ENCODE assay signal across 8 mouse cellular contexts in genomic region chr12:117560450-117560849, GRCm38 (mm10). TPM values are rescaled to one million over a fixed set of nuclear protein-coding genes. Genes with fewer than 3 reads are reported as not detected.
DNase-seq lines count a peak whose midpoint lies in the region; ATAC-seq lines count a peak whose summit lies in the region.

No protein-coding gene starts in this region.

- no peaks in the 10 kb centered on the region for H3K36me3 ChIP-seq in kidney, embryonic 14.5 days (ENCODE audit: control insufficient read depth, insufficient read depth, low read length)
- H3K36me3 ChIP-seq in forebrain, embryonic 16.5 days (ENCODE audit: control insufficient read depth, insufficient read depth), result no peaks in the 10 kb centered on the region

- 0 out of 2 replicates have a peak, but pooled peaks have one; percentile 12 for ATAC-seq in kidney, embryonic 14.5 days (ENCODE audit: low FRiP score, low TSS enrichment)
- no peak for ATAC-seq in forebrain, embryonic 16.5 days

- peak; percentile 35 to 53 for DNase-seq in adrenal gland, adult (ENCODE audit: inconsistent age in 2 of 2, low spot score in 1 of 2)
- no peak for DNase-seq in adrenal gland, postnatal 25 days
- peak; percentile 7 for DNase-seq in adrenal gland, adult 8-10 months
- peak; percentile 38 for DNase-seq in lung, postnatal 10 days
- DNase-seq in urinary bladder, postnatal 10 days (ENCODE audit: low spot score), result no peak
- no peak for DNase-seq in embryo, embryonic 10 days (ENCODE audit: low spot score)

- H3K27ac ChIP-seq in kidney, embryonic 14.5 days (ENCODE audit: low read depth, low read length), result no peak overlapping the region
- no peak overlapping the region for H3K27ac ChIP-seq in forebrain, embryonic 16.5 days (ENCODE audit: low read length)

- no peak overlapping the region for H3K4me3 ChIP-seq in kidney, embryonic 14.5 days (ENCODE audit: low read length)
- H3K4me3 ChIP-seq in forebrain, embryonic 16.5 days (replicated peaks; ENCODE audit: low read length), result no peak overlapping the region

- WGBS in kidney, embryonic 14.5 days, result 62% methylated on average over 11 of the region's 11 CpGs
- whole genome bisulfite sequencing in forebrain, embryonic 16.5 days, result 87% methylated on average over 11 of the region's 11 CpGs

- no peak overlapping the region for H3K4me2 ChIP-seq in kidney, embryonic 14.5 days (replicated peaks; ENCODE audit: low read depth, low read length)
- H3K4me2 ChIP-seq in forebrain, embryonic 16.5 days (ENCODE audit: low read length), result no peak overlapping the region

- H3K27me3 ChIP-seq in kidney, embryonic 14.5 days (ENCODE audit: control insufficient read depth, insufficient read depth, low read length), result no peaks in the 10 kb centered on the region
- no peaks in the 10 kb centered on the region for H3K27me3 ChIP-seq in forebrain, embryonic 16.5 days (replicated peaks; ENCODE audit: control insufficient read depth, insufficient read depth, low read length)

- H3K9me3 ChIP-seq in kidney, embryonic 14.5 days (ENCODE audit: control insufficient read depth, low read length), result no peaks in the 10 kb centered on the region
- H3K9me3 ChIP-seq in forebrain, embryonic 16.5 days (ENCODE audit: control insufficient read depth, low read length), result no peaks in the 10 kb centered on the region

- H3K9ac ChIP-seq in kidney, embryonic 14.5 days (ENCODE audit: low read depth, low read length), result no peak overlapping the region
- no peak overlapping the region for H3K9ac ChIP-seq in forebrain, embryonic 16.5 days (replicated peaks; ENCODE audit: low read depth, low read length)

- no peaks in the 10 kb centered on the region for H3K4me1 ChIP-seq in kidney, embryonic 14.5 days (ENCODE audit: control insufficient read depth, insufficient read depth, low read length)
- H3K4me1 ChIP-seq in forebrain, embryonic 16.5 days (replicated peaks; ENCODE audit: control insufficient read depth, insufficient read depth, low read length), result no peaks in the 10 kb centered on the region

RNA-seq across cellular contexts. Expression of gene Rapgef5, which starts 44.2 kb away (rescaled TPM):
- 31.3 and 41.8 TPM in 2 replicates for total RNA-seq in adrenal gland, postnatal 25 days (2021)
- total RNA-seq in adrenal gland, adult 8-10 months (2022), result 10 to 100 TPM; 34.3 to 45.7 (median 42.5) TPM
- polyA plus RNA-seq in kidney, embryonic 14.5 days (2014; fragmentation: Nextera tagmentation; extraction: Ambion mirVana), result 8.8 and 17.9 TPM in 2 replicates
- 36.6 and 39.4 TPM in 2 replicates for polyA plus RNA-seq in forebrain, embryonic 16.5 days (2015; fragmentation: Nextera tagmentation; extraction: Ambion mirVana)

Comparison
In these comparisons a context has a peak if more than half of its experiments do, and no peak if none do; other contexts are left out.
1. DNase-seq: peak in adrenal gland, adult (2 of 2), adrenal gland, adult 8-10 months (single experiment) and lung, postnatal 10 days (single experiment); none in adrenal gland, postnatal 25 days (single experiment), urinary bladder, postnatal 10 days (single experiment) and embryo, embryonic 10 days (single experiment).